Mouse (Mus musculus): ENCODE measurements around the gene Smg6.

GRCm38 (mm10) chr11:75165441-75166192 lies 240.0 kb downstream of the Smg6 start:
- peak; percentile 93 for TF ChIP-seq CTCF (IDR thresholded peaks at IDR 0.05; ENCODE audit: control insufficient read depth, insufficient read depth, low read length)
- peak; percentile 46; the same call in 1 of the 2 replicates for TF ChIP-seq POLR2A (IDR thresholded peaks at IDR 0.05; ENCODE audit: borderline replicate concordance, control insufficient read depth, low read depth, low read length)
